Mouse (Mus musculus) embryonic fibroblast, embryonic 13.5 days (primary cell): ENCODE measurements around the gene Impdh1. TPM values are rescaled to one million over a fixed set of nuclear protein-coding genes. Genes with fewer than 3 reads are reported as not detected.

Source experiments
- H3K27ac ChIP-seq: 2 replicates; pipeline ENCODE4 v1.5.1; 2012; ENCODE audit warnings: low read length, control low read depth, inconsistent platforms; ENCODE audit not compliant: insufficient read depth
- H3K4me1 ChIP-seq: 2 replicates; pipeline ENCODE4 v1.6.1; 2011; ENCODE audit warnings: low read length; ENCODE audit not compliant: control insufficient read depth, insufficient read depth
- H3K4me3 ChIP-seq: 2 replicates; pipeline ENCODE4 v1.5.1; 2011; ENCODE audit warnings: mild to moderate bottlenecking, control low read depth, low read length; ENCODE audit not compliant: insufficient read depth
- CTCF ChIP-seq: IDR thresholded peaks from 2 replicates; pipeline ENCODE4 v1.5.1; 2011; ENCODE audit warnings: mild to moderate bottlenecking, control low read depth, low read length, moderate library complexity, borderline replicate concordance; ENCODE audit not compliant: insufficient read depth
- POLR2A ChIP-seq: IDR thresholded peaks from 2 replicates; pipeline ENCODE4 v1.6.1; 2011; ENCODE audit warnings: low read depth, mild to moderate bottlenecking, control low read depth, low read length, moderate library complexity
- polyA plus RNA-seq: library from polyadenylated mRNA; stranded (reverse); fragments of >200 nt; gene quantifications from 2 replicates; pipeline ENCODE4 v1.2.4, GENCODE M21; 2011; ENCODE audit warnings: low read depth; ENCODE audit not compliant: missing spikeins, insufficient read length

Gene Impdh1
- polyA plus RNA-seq, 1 experiment, result 36.5 TPM

DNA sequence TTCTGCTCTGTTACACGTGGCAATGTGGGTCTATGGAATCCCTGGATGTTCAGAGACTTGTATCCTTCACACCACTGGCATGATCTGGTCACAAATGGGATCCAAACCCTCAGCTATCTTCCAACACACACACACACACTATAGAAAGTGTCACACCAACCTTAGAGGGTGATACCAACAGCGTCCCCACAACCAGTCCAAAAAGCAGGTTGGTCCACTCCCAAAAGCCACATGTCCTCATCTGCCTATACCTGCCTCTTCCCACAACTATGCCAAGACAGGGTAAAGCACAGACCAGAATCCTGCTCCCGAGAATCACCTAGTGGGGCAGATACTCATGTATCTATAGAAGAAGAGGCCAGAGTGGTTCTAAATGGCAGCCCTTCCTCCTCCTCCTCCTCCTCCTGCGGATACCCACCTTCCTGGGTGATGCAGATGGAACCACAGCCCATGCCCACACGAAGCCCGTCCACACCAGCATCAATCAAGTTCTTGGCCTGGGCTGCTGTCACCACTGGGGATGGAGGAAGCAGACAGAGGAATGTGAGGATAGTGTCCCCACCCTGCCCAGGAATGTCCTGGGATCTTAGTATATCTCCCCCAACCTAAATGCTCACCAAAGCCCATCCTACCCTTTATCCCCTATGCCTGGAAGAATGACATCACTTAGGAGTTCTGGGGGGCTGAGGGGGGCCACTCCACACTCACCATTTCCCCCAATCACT, 12.1 kb downstream of the Impdh1 start:
- H3K27ac ChIP-seq, result no peak overlapping the region
- no peak overlapping the region for H3K4me3 ChIP-seq
- H3K4me1 ChIP-seq, result peaks cover 5% of the 10 kb centered on the region; the same call in 1 of the 2 replicates
- TF ChIP-seq POLR2A (no peak), CTCF (no peak)

DNA sequence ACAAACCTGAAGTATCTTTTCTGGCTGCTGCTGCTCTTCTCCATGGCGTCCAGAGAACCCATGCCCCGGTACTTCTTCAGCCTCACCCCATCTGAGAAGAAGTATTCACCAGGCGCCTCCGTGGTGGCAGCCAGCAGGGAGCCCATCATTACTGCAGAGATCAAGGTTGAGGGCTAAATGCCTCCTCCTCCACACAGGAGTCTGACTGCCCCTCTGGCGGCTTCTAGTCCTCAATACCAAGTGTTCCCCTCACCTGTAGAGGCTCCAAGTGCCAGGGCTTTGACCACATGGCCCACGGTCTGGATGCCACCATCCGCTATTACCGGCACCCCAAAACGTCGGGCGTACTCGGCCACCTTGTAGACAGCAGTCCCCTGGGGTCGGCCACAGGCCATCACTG, 13.1 kb downstream of the Impdh1 start:
- no peak overlapping the region for H3K4me3 ChIP-seq
- H3K27ac ChIP-seq, result no peak overlapping the region
- TF ChIP-seq CTCF (no peak), POLR2A (no peak)
- H3K4me1 ChIP-seq, result peaks cover 5% of the 10 kb centered on the region; the same call in 1 of the 2 replicates

DNA sequence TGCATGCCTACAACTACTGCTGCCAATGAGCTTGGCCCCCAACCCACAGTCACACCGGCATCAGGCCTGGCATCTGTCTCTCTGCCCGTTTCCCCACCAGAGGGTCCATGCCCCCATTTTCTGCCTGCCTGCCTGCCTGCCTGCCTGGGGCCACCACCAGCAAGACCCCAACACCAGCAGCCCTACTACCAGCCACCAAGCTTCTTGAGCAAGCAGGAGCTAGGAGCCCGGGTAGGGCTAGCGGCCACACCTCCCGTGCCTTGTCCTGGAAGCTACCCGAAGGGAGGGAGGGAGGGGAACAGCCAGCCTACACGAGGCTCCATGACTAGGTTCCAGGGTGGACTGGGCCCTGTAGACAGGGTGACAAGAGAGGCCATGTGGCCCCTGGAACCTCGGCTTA, 14.2 kb downstream of the Impdh1 start:
- TF ChIP-seq POLR2A (no peak), CTCF (no peak)
- no peak overlapping the region for H3K4me3 ChIP-seq

DNA sequence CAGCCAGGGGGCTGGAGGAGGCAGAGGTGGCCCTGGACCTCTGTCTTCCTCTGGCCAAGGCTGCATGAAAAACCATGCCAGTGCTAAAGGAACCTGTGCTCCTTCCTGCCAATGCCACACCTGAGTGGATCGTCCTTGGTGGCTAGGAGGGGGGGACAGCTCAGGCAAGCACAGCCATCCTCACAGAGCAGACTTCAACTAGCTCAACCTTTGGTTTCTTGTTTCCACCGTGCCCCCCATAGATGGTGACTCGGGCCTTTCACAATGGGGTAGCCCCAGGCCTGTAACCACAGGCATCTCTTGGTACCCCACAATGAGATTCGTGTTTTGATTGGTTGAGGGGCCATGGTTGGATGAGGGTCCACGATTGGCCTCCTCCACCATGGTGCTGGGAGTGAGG, 14.8 kb downstream of the Impdh1 start:
- TF ChIP-seq CTCF (no peak), POLR2A (no peak)
- H3K4me1 ChIP-seq, result peaks cover 5% of the 10 kb centered on the region; the same call in 1 of the 2 replicates
- H3K27ac ChIP-seq, result no peak overlapping the region
- H3K4me3 ChIP-seq, result no peak overlapping the region

More for the DNA sequence above, 14.2 kb downstream of the Impdh1 start:
- no peak overlapping the region for H3K27ac ChIP-seq
- H3K4me1 ChIP-seq, result peaks cover 5% of the 10 kb centered on the region; the same call in 1 of the 2 replicates

DNA sequence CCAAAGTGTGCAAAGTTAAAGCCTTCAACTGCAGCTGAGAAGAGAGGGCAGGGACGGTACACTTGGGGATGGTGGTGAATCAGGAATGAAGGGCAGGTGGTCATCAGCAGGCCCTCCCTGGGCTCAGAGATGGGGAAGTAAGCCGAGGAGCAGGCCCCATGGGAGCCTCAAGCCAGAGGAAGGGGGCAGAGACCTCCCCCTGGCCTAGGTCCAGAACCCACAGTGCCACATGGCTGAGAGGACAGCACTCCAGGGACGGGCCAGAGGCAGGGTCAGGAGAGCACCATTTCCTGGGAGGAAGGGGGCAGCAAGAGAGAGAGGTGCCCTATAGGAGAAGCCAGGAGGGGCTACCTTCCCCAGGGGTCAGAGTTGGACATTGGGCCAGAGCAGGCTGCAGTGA, 15.7 kb downstream of the Impdh1 start:
- no peak for TF ChIP-seq CTCF
- no peak for TF ChIP-seq POLR2A
- H3K4me3 ChIP-seq, result no peak overlapping the region
- H3K27ac ChIP-seq, result no peak overlapping the region
- peaks cover 5% of the 10 kb centered on the region; the same call in 1 of the 2 replicates for H3K4me1 ChIP-seq

DNA sequence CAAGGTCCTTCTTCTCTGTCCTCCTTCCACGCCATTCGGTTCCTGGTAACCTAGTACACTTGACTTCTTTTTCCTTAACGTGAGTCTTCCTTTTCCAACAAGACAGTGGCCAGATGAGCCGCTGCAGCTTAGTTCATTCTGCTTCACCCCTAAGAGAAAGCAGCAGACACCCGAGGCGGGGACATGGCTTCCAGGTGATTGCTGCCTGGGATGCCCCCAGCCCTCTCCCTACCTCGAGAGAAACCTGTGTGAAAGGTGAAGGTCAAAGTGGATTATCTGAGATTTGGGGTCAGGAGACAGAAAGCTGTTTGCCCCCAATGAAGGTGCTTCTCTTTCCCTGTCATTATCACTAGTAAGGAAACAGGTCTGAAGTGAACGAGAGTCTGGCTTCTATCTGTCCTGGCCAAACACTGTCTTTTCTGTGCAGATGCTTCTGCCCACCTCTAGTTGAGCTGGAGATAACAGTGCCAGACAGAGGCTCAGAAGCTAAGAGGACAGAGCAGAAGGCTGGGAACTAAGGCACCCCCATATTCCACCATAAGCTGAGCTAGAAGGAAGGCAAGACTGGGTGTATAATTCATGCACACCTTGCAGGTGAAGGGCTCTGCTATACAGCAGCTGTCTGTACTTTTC, 16.8 kb downstream of the Impdh1 start:
- no peak for TF ChIP-seq CTCF
- no peak for TF ChIP-seq POLR2A
- Histone ChIP-seq H3K27ac (no peak overlapping the region), H3K4me3 (no peak overlapping the region), H3K4me1 (0 out of 2 replicates have a peak, but pooled peaks cover under 1% of the 10 kb centered on the region)

DNA sequence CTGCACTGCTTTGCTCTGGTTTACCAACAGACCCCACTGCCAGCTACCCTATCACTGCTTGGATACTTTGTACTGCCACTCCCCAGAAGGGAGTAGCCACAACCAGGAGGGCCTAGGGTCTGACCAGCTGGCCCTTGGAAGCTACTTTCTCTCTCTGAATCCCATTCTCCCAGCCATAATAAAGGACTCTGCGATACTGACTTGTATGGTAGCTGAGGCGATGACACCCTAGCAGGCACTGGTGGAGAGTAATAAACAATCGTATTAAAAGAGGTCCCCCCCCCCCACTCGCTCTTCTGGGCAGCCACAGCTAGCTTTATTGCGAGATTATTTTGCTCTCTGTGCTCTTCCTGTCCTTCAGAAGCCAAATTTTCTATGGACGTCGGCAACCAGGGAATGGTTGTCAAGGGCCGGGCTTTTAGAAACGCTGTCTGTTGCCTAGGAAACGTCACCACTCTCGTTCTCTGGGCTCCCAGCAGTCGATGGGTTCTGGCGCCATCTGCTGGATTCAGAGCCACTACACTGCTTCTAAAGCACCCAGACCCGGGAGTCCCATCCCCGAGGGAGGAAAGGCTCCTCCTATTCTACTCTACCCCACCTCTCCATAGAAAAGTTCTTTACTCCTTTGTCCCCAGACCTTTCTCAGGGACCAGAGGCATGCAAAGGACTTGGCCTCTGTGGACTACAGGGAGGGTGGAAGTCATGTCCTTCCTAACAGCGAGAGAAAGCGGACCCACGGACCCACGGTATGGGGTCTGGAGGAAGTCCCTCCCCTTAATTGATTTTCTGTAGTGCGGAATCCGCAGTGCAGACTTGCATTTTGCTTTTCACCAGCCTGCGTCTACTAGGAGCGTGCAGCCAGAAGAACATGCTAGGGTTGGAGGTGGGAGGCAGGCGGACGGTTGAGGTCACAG, 17.6 kb downstream of the Impdh1 start:
- Histone ChIP-seq H3K27ac (no peak overlapping the region), H3K4me1 (no peaks in the 10 kb centered on the region), H3K4me3 (no peak overlapping the region)
- TF ChIP-seq POLR2A, result no peak
- peak; percentile 83 for TF ChIP-seq CTCF

DNA sequence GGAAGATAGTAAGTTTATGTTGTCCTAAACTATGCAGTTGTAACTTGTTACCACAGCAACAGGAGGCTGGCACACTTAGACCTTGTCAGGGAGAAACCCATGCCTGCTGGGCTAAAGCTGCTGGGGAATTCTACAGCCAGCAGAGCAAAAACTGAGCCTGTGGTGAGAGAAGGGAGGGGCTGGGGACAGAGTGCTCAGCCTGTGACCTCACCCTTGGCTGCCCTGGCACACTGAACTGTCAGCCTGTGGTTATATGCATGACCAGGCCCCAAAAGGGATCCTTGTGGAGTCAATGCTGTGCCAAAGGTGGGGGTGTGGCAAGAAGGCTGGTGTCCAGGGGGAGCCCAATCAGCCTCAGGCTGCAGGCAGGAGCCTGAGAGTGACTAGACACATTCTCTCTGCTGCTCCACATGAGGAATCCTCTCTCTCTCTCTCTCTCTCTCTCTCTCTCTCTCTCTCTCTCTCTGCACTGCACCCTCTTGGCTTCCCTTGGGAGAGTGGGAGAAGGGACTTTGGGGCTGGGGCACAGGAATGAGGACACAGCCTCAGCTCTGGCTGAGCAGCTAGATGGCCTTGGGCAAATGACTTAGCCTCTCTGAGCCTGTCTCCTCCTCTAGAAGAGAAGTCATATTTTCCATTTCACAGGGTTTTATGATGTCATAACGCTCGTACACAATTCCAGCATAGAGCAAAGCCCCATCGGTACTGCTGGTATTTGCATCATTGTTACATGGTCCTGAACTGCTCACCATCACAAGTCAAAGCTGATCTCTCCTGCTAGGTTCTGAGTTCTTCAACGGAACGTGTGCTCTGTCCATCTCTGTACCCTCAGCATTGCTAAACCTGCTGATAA, 20.1 kb downstream of the Impdh1 start:
- TF ChIP-seq CTCF, result no peak
- TF ChIP-seq POLR2A, result no peak
- H3K4me3 ChIP-seq, result no peak overlapping the region
- no peaks in the 10 kb centered on the region for H3K4me1 ChIP-seq
- no peak overlapping the region for H3K27ac ChIP-seq

DNA sequence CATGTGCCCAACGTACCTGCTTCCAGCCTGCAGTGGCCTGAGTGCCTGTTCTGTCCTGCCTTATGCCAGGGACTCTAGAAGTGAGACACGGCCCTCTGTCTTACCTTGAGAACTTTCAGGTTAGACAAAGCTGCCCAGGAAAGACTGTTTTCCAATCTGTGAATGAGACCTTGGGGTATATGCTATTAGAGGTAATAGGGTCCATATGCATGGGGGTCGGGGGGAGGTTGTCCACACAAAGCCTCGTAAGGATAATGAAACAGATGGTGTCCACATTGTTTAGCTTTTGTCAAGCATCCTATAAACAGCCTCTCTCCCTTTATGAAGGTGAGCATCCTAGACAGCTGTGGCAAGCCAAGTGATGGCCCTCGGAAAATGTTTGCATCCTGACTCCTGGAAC, 21.0 kb downstream of the Impdh1 start:
- TF ChIP-seq POLR2A (no peak), CTCF (no peak)
- H3K27ac ChIP-seq, result no peak overlapping the region

More for the DNA sequence above, 21.0 kb downstream of the Impdh1 start:
- Histone ChIP-seq H3K4me1 (no peaks in the 10 kb centered on the region), H3K4me3 (no peak overlapping the region)
